Mouse (Mus musculus) 3T3-L1 (cell line): Measurements from ENCODE around the gene Stard8.
A peak's percentile ranks its signal among the peaks of the same experiment; 100 is the strongest.

Source experiments
- DNase-seq: peaks from one replicate; pipeline ENCODE4 v3.0.0-alpha.2; 2015; ENCODE audit warnings: low read depth, low spot score

The Stard8 gene

DNA sequence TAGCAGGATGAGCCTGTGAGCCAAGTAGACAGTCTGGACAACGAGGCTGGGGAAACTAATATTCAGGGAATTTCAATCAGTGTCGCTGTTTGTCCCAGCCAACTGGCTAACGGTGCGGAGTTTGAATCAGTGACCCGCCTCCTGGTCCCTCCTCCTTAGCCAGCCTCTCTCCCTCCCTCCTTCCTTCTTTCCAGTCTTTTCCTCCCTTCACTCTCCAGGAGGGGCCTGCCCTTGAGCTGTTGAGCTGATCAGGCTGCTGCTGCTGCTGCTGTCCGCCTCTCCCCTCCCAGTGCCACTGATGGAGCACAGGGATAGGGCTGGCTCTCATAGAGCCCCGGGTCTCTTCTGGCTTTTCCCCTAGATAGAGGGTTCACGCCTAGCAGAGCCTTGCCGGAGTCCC, at the start of gene Stard8:
TSS of gene Stard8 (plus strand) at position 203 of the 400 bp plus-strand sequence.
- no peak for DNase-seq

GRCm38 (mm10) chrX:98953941-98954340, 49.1 kb upstream of the Stard8 start:
- DNase-seq: peak; percentile 51

DNA sequence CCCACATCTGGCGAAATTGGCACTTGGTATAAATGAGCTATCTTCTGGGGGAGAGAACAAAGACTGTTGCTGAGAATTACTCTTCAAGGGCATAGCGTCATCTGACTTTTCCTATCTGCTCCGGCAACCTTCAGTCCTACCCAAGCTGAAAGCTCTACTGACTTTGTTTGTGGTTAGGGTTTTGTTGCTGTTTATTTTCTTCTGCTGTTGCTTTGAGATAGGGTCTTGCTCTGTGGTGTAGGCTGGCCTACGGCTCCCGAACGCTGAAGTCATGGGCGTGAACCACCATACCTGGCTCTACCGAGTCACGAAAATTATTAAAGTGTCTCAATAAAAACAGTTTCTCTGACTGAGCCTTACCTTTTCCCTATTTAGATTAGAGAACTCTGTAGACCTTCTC, 44.8 kb upstream of the Stard8 start:
- no peak for DNase-seq

- DNase-seq: no peak
These were observed 44.0 kb upstream of the Stard8 start for GRCm38 (mm10) chrX:98959050-98959449.

- no peak for DNase-seq
These were observed 39.3 kb upstream of the Stard8 start for GRCm38 (mm10) chrX:98963742-98964141.

DNA sequence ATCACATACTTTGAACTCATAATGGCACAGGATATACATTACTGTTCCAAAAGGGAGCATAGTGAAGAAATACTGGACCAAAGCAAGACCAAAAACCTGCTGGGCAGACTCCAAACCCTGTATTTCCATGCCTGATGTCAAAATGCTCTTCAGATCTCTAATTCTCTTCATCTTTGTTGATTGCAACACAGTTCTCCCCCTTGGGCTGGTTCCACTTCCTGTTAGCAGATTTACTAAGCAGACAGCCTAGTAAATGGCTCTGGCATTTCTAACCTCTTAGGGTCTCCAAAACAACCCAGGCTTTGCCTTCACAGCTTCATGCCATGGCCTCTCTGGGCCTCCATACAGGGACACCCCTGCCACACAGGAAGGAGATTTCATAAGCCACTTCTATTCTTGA, 38.5 kb upstream of the Stard8 start:
- DNase-seq: no peak

DNA sequence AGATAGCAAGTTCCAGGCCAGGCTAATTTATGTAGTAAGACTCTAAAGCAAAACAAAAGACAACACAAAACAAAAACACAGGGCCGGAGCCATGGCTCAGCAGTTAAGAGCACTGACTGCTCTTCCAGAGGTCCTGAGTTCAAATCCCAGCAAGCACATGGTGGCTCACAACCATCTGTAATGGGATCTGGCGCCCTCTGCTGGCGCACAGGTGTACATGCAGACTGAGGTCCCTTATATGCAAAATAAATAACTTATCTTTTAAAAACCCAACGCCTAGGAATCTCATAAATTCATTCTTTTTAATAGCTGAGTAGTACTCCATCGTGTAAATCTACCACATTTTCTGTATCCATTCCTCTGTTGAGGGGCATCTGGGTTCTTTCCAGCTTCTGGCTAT, 16.4 kb upstream of the Stard8 start:
- peak; percentile 1 for DNase-seq

GRCm38 (mm10) chrX:98989574-98989973, 13.5 kb upstream of the Stard8 start:
- peak; percentile 47 for DNase-seq

- no peak for DNase-seq
These were observed 983 bp upstream of the Stard8 start for GRCm38 (mm10) chrX:99002065-99002464.

GRCm38 (mm10) chrX:99010581-99010980, 7.5 kb downstream of the Stard8 start:
- no peak for DNase-seq

DNA sequence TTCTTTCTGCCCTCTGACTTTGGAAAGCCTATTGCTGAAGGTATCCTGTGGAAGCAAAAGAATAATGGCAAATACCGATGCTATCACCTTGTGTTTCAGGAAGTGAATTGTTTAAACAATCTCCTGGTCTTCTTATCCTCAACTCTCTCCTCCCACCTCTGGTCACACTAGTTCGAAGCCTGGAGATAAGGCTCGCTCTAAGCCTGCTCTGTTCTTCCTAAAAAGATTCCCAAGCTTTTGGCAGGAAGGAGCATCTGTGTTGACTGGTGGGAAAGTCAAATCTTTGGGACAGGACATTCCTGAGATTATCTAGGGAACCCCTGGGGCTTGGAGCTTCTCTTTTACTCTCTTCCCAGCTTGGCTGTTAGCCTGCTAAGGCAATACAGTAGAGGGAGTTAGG, 8.2 kb downstream of the Stard8 start:
- no peak for DNase-seq

DNA sequence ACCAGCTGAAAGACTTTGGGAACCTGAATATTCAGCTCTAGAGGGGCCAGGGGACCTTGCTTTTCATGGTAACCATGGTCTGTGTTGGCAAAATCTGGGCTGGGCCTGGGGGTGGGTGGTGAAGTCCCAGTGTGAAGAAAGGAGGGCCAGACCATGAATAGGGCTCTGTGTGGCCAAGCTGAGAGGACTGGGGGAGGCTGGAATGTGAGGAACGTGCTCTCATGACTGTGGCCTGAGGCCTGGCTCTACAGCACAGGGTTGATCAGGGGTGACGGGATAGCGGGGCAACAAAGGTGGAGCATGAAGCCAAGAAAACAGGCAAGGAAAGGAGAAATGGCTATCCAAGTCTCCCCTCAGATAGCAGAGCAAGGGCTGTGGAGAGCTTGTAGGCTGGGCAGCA, 9.4 kb downstream of the Stard8 start:
- no peak for DNase-seq

DNA sequence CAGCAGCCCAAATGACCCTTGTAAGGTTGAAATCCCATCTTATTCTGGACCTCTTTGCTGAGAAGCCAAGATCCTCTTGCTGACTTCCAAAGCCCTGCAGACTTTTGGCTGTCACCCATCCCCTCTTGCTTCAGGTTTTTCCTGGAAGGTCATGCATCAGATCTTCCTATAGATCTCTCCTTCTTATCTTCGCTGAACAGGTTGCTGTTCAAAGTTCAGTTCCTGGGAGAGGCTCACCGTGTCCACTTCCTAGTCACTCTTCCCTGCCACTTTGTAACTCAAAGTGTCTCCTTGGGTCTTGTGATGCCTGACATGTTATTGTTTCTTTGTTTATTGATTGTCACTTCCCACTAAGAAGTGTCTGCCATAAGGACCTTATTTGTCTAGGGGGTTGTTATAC, 12.7 kb downstream of the Stard8 start:
- DNase-seq: no peak

- DNase-seq: no peak
These were observed 13.9 kb downstream of the Stard8 start for GRCm38 (mm10) chrX:99016987-99017386.

GRCm38 (mm10) chrX:99017874-99018273, 14.8 kb downstream of the Stard8 start:
- DNase-seq: no peak

GRCm38 (mm10) chrX:99019303-99019702, 16.3 kb downstream of the Stard8 start:
- DNase-seq: no peak

- DNase-seq: no peak
These were observed 17.2 kb downstream of the Stard8 start for GRCm38 (mm10) chrX:99020215-99020614.

GRCm38 (mm10) chrX:99021593-99021992, 18.5 kb downstream of the Stard8 start:
- DNase-seq: no peak

DNA sequence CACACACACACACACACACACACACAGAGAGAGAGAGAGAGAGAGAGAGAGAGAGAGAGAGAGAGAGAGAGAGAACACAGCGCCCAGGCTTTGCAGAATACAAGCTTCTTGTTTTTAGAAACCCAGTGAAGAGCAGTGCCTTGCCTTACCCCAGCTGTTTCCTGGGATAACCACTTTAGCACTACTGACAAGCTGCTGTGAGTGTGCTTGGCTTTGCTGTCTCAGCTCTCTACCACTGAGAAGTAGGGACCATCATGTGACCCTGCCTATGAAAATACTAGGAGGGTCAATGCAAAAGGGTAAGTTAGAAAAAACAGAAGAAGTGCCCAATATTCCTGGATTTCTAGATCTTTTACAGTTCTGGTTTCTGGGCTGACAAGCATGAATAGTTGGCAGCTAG, 20.9 kb downstream of the Stard8 start:
- no peak for DNase-seq

GRCm38 (mm10) chrX:99035407-99035806, 32.4 kb downstream of the Stard8 start:
- DNase-seq: no peak

DNA sequence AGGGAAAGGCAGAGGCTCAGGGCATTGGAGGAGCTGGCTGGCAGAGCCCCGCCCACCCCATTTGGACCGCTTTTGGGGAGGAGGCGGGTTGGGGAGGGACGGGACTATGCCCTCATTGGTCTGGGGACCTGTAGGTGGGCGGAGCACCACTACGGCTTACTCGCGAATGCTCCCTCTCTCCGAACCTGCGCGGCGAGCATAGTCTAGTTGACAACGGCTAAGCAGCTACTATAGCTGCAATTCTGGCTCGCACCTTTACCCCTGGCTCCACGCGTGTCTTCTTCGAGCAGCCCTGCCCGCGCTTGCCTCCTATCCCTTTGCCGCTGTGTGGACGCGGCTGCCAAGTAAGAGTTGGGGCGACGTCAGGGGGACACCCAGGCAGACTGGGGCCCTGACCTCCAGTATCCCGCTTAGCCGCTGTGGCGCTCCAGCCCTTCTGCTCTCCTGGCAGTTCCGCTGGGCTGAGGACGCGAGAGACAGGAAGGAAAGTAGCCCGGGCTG, 39.5 kb downstream of the Stard8 start:
- DNase-seq: no peak

- no peak for DNase-seq
These were observed 40.2 kb downstream of the Stard8 start for GRCm38 (mm10) chrX:99043275-99043674.

- DNase-seq: no peak
These were observed 40.7 kb downstream of the Stard8 start for GRCm38 (mm10) chrX:99043739-99044138.

DNA sequence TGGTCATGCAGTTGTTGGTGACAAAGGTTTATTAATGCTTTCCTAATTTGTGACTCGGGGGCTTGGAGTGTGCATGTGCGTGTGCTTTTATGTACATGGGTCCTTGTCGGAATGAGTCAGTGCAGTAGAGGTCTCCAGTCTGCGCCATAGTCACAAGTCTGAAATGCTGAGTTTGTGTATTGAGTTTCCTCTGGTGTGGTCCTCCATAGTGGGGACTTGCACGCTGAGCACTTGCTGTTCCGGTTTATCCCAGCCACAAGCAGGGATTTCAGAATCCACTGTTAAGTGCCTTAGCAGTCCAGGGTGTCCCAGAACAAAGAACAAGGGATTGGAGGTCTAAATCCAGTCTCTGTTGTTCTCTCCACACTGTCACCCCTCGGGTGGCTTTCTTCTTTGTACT, 42.3 kb downstream of the Stard8 start:
- no peak for DNase-seq
